Mouse (Mus musculus) intestine, embryonic 16.5 days (tissue): Measurements from ENCODE around the gene Msrb3. TPM values are rescaled to one million over a fixed set of nuclear protein-coding genes. Genes with fewer than 3 reads are reported as not detected.

Experiments used
- ATAC-seq: fragments of 200-750 bp; cut with Nextera tagmentation; 2 replicates; pipeline ENCODE4 v1.8.0; 2017; ENCODE audit warnings: moderate TSS enrichment, moderate library complexity
- H3K27ac ChIP-seq: fragments of 300-500 bp; sonication (generic); 2 replicates; pipeline ENCODE4 v1.5.1; 2014; ENCODE audit warnings: mild to moderate bottlenecking, low read length
- H3K27me3 ChIP-seq: fragments of 300-500 bp; sonication (generic); replicated peaks from 2 replicates; pipeline ENCODE4 v1.6.1; 2014; ENCODE audit warnings: low read length, control low read depth, mixed read lengths; ENCODE audit not compliant: control insufficient read depth, insufficient read depth
- H3K36me3 ChIP-seq: fragments of 300-500 bp; sonication (generic); 2 replicates; pipeline ENCODE4 v1.6.1; 2014; ENCODE audit warnings: low read length, control low read depth; ENCODE audit not compliant: control insufficient read depth, insufficient read depth
- H3K4me1 ChIP-seq: fragments of 300-500 bp; sonication (generic); 2 replicates; pipeline ENCODE4 v1.6.1; 2014; ENCODE audit warnings: low read length, control low read depth, mixed read lengths; ENCODE audit not compliant: control insufficient read depth, insufficient read depth
- H3K4me2 ChIP-seq: fragments of 300-500 bp; sonication (generic); 2 replicates; pipeline ENCODE4 v1.6.1; 2014; ENCODE audit warnings: low read depth, low read length, control low read depth
- H3K4me3 ChIP-seq: fragments of 300-500 bp; sonication (generic); 2 replicates; pipeline ENCODE4 v1.5.1; 2014; ENCODE audit warnings: mild to moderate bottlenecking, low read length
- H3K9ac ChIP-seq: fragments of 300-500 bp; sonication (generic); 2 replicates; pipeline ENCODE4 v1.6.1; 2014; ENCODE audit warnings: low read depth, low read length
- H3K9me3 ChIP-seq: fragments of 300-500 bp; sonication (generic); 2 replicates; pipeline ENCODE4 v1.6.1; 2016; ENCODE audit warnings: low read length, control low read depth; ENCODE audit not compliant: control insufficient read depth
- WGBS: fragments of 180-500 bp; shearing (Covaris S2); extraction: QIAGEN DNeasy Blood & Tissue Kit; methylation state at CpG from one replicate; pipeline ENCODE4 v1.1.7; 2014; 5-methylcytosine and 5-hydroxymethylcytosine counted together
- polyA plus RNA-seq: library from polyadenylated mRNA; unstranded; fragments of >200 nt; fragmentation: Nextera tagmentation; extraction: Ambion mirVana; gene quantifications from 2 replicates; pipeline ENCODE4 v1.2.1, GENCODE M21; 2015

Gene Msrb3
- polyA plus RNA-seq, 1 experiment from 2014 or later = 14.0 TPM

DNA sequence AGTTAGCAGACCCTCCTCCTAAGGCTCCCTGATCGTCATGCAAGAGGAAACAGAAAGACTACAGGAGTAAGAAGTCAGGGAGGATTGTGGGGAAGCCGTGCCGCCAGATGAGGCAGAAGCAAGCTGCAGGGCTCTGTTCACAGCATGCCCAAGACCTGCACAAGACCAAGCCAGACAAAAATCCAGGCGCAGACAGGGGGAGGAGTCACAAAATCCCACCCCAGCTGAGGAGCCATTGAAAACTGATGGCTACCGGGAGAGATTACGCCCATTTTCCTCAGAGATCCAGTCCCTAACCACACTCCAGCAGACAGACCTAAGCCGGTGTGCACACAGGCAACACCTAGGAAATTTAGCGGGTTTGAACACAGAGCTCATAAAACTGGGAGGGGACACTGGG is 10.4 kb downstream of the Msrb3 start:
- Histone ChIP-seq H3K27ac (no peak overlapping the region), H3K27me3 (no peaks in the 10 kb centered on the region), H3K4me3 (no peak overlapping the region), H3K9ac (no peak overlapping the region), H3K4me2 (no peak overlapping the region), H3K4me1 (peaks cover 8% of the 10 kb centered on the region), H3K9me3 (no peaks in the 10 kb centered on the region), H3K36me3 (no peaks in the 10 kb centered on the region)
- WGBS = 94% methylated on average over 8 of the region's 8 CpGs
- no peak for ATAC-seq

DNA sequence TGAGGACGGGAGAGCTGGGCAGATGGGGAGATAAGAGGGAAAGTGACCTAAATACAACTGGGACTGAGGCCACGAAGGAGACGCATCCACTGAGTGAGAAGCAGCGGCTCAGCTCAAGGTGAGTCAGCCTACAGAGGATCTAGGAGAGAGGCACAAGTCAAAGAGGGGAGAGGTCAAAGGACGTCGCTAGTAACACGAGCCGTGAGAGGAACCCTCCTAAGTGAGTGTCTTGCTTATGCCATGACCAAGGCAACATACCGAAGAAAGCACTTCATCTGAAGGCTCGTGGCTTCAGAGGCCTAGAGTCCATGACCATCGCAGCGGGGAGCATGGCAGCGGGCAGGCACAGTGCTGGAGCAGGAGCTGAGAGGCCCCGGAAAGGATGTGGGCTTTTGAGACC is 14.7 kb downstream of the Msrb3 start:
- Histone ChIP-seq H3K9me3 (no peaks in the 10 kb centered on the region), H3K4me3 (no peak overlapping the region), H3K4me1 (peaks cover 4% of the 10 kb centered on the region), H3K27ac (no peak overlapping the region), H3K27me3 (no peaks in the 10 kb centered on the region), H3K4me2 (no peak overlapping the region), H3K36me3 (no peaks in the 10 kb centered on the region), H3K9ac (no peak overlapping the region)
- no peak for ATAC-seq
- 92% methylated on average over 14 of the region's 14 CpGs for WGBS

DNA sequence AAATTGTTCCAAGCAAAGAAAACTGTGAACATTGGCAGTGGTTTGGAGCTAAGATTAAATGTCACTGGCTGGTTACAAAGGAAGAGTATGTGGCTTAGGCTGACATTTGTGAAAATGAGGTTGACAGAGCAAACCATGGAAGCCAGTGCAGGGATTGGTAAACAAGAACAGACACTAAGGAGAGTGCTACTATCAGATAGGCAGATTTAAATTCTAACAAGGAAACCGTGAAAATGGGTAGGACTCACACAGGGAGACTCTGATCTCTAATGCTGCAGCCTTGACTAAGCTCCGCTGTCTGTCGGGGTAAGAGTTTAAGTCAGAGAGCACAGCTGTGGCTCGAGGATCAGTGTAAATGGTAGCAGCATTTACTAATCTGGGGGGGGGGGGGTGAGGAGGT is 15.2 kb downstream of the Msrb3 start:
- Histone ChIP-seq H3K4me1 (peaks cover 4% of the 10 kb centered on the region), H3K4me3 (no peak overlapping the region), H3K9ac (no peak overlapping the region), H3K27ac (no peak overlapping the region), H3K36me3 (no peaks in the 10 kb centered on the region), H3K27me3 (no peaks in the 10 kb centered on the region), H3K9me3 (no peaks in the 10 kb centered on the region), H3K4me2 (no peak overlapping the region)
- WGBS = 64% methylated on average over 4 of the region's 4 CpGs
- ATAC-seq = no peak

DNA sequence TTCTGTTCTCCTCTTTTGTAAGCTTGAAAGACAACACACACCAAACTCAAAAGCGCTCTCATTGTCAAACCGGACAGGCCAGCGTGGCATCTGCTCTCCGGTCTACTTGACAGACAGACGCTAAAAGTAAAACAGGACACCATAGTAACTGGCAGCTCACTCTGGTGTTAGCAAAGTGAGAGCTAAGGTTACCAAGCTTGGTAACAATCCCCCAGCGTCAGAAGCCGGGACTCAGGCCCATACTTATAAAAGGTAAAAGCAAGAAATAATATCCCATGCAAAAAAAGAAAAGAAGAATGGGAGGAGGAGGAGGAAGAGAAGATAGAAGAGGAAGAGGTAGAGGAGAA is 15.9 kb downstream of the Msrb3 start:
- H3K4me1 ChIP-seq = peaks cover 4% of the 10 kb centered on the region
- 12% methylated on average over 7 of the region's 7 CpGs for WGBS
- no peaks in the 10 kb centered on the region for H3K9me3 ChIP-seq
- no peak for ATAC-seq
- no peaks in the 10 kb centered on the region for H3K36me3 ChIP-seq
- H3K27ac ChIP-seq = peak overlapping the region; percentile 69
- peak overlapping the region; percentile 57 for H3K4me2 ChIP-seq
- H3K9ac ChIP-seq = peak overlapping the region; percentile 45; the same call in 1 of the 2 replicates
- H3K4me3 ChIP-seq = peak overlapping the region; percentile 34
- H3K27me3 ChIP-seq = no peaks in the 10 kb centered on the region

DNA sequence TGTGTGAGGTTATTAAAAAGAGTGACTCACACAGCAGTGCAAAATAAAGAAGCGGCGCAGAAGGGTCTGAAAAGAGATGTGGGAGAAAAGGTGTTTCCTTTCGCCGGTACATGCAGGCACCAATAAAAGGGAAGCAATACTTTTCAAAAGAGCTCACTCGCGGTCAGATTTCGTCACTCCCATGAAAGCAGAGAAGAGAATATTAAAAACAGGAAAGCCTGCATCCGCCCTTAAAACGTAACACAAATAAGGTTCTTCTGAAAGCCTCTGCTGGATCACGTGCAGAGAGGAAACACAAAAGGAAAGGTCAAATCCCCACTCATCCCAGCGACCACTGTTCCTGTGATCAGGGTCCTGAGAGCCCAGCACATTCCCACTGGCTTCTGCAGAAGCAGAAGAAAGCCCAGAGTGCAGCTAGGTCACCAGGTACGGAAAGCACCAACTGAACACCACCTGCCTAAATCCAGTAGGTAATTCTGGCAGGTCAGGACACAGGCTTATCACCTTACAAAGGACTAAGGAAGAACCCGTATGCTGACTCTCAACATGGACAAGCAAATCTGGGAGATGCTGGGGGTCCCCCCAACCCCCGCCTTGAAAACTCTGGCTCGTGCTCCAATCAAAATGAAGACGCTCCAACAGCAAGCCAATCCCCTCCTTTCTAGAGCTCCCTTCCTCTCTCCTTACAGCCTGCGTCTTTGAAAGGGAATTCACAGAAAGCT is 16.4 kb downstream of the Msrb3 start:
- WGBS = 25% methylated on average over 17 of the region's 17 CpGs
- Histone ChIP-seq H3K9ac (peak overlapping the region; percentile 45; the same call in 1 of the 2 replicates), H3K36me3 (no peaks in the 10 kb centered on the region), H3K27ac (peak overlapping the region; percentile 69), H3K4me3 (peak overlapping the region; percentile 34), H3K4me1 (peaks cover 4% of the 10 kb centered on the region), H3K9me3 (no peaks in the 10 kb centered on the region), H3K27me3 (no peaks in the 10 kb centered on the region), H3K4me2 (peak overlapping the region; percentile 57)
- peak; percentile 74; the same call in 1 of the 2 replicates for ATAC-seq

DNA sequence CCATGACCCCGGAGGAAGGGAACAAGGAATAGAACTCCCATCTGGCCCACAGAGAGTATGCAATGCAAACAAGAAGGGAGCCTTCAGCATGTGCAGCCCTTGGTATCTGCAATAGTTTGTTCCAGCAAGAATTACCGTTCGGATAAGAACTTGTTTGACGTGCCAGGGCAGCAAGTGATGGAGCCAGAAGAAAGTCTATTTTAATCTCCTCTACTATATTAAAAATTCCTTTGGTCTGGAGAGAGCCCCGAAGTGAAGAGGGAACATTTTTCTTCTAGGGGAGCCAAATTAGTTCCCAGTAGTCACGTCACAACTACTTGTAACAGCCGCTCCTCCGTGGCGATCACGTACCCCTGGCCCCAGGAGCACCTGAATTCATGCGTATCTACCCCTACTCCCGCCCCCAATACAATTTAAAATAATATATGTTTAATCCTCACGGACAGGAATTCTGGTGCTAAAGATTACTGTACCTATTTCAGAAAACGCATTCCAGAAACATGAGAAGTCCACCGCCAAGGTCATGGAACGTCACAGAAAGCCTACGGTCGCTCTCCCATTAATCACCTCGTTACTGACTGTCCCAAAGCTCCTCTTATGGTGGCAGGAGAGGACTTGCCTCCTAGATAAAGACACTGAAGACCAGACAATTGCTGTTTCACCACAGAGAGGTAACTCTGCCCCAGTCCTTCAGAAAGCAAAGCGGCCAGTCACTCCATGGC is 22.2 kb downstream of the Msrb3 start:
- no peaks in the 10 kb centered on the region for H3K27me3 ChIP-seq
- H3K36me3 ChIP-seq = no peaks in the 10 kb centered on the region
- H3K27ac ChIP-seq = peak overlapping the region; percentile 38; the same call in 1 of the 2 replicates
- peak overlapping the region; percentile 30 for H3K4me2 ChIP-seq
- ATAC-seq = peak; percentile 4; the same call in 1 of the 2 replicates
- H3K4me1 ChIP-seq = peaks cover 27% of the 10 kb centered on the region
- H3K9me3 ChIP-seq = no peaks in the 10 kb centered on the region
- WGBS = 63% methylated on average over 20 of the region's 20 CpGs
- H3K9ac ChIP-seq = no peak overlapping the region
- H3K4me3 ChIP-seq = peak overlapping the region; percentile 2; the same call in 1 of the 2 replicates

DNA sequence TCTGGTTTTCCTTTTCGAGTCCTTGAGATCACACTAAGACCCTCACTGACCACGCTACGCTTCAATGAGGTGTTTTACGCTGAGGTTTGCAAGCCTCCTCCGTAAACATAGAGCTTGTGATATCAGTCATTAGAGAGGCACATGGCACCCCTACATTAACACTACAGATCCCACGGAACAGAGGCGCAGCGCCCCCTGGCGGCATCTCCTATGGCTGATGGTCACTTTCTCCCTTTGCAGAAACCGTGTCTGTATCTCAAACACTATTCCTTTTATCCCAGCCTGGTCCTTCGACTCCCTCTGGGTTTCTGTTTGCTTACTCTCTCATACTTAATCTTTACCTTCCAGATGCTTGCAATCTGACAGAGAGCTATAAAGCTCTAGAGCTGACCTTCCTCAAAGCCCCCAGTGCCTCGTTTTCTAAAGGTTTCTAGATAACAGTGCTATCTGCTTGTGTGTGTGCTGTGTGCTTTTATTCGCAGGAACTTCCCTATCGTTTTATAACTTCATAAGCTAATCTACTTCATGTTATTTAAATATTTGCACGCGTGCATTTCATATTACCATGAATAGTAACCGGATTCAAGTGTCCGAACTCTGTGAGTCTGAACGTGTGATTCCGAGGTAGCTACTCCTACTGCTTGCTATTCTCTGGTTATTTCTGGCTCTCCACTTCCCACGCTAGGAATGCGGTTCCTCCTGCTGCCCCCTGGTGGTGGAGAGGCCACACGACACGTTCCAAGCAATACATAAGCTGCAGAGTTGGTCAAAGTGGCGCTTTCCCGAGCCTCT is 23.0 kb downstream of the Msrb3 start:
- no peak overlapping the region for H3K9ac ChIP-seq
- H3K4me3 ChIP-seq = peak overlapping the region; percentile 17
- peak overlapping the region; percentile 40 for H3K27ac ChIP-seq
- WGBS = 15% methylated on average over 26 of the region's 26 CpGs
- no peaks in the 10 kb centered on the region for H3K36me3 ChIP-seq
- ATAC-seq = peak; percentile 75
- peak overlapping the region; percentile 42 for H3K4me2 ChIP-seq
- H3K9me3 ChIP-seq = no peaks in the 10 kb centered on the region
- no peaks in the 10 kb centered on the region for H3K27me3 ChIP-seq
- peaks cover 27% of the 10 kb centered on the region for H3K4me1 ChIP-seq

DNA sequence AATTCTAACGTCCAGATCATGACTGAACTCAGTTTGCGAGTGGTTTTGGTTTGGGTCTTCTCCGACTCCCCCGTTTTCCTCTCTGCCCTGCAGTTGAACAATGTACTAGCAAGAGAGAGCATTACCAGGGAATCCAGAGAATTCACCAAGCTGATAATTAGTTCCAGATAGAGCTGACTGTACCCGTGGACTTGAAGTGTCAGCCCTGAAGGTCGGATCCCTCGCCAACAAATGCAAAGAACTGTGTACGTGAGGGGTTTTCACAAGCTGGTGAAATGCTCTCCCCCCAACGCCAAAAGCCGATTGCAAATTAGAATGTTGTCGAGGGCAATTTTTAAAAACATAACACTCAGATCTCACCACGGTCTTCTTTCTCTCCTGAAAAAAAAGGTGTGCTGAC is 24.6 kb downstream of the Msrb3 start:
- no peaks in the 10 kb centered on the region for H3K36me3 ChIP-seq
- peak overlapping the region; percentile 27; the same call in 1 of the 2 replicates for H3K27ac ChIP-seq
- WGBS = 74% methylated on average over 12 of the region's 12 CpGs
- ATAC-seq = no peak
- no peaks in the 10 kb centered on the region for H3K27me3 ChIP-seq
- H3K4me2 ChIP-seq = no peak overlapping the region
- no peak overlapping the region for H3K4me3 ChIP-seq
- H3K9ac ChIP-seq = no peak overlapping the region
- H3K9me3 ChIP-seq = no peaks in the 10 kb centered on the region
- peaks cover 27% of the 10 kb centered on the region for H3K4me1 ChIP-seq

DNA sequence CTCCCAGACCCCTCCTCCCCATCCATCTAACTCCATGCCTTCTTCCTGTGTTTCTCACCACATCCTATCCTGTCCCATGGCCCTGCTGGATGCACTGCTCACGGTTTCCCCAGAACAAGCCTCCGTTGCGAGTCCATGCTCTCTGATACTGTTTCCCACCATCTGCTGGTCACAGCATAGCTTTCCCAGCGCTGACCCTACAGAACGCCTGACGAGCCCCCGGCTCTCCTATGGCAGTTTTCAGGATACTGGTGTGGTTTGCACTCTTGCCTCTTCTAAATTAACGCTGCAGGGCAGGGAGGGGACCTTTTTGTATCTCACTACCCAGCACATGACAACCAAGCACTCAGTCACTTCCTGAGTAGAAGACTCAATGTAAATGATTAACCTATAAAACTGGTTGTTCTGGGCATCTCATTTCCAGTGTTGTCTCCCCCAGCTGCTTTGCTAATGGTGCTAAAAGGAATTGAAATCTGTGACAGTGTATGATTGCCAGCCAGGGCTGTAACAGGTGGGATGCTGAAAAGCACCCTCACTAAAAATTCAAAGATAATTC is 25.2 kb downstream of the Msrb3 start:
- peaks cover 27% of the 10 kb centered on the region for H3K4me1 ChIP-seq
- H3K4me2 ChIP-seq = peak overlapping the region; percentile 56
- H3K9ac ChIP-seq = peak overlapping the region; percentile 41; the same call in 1 of the 2 replicates
- H3K4me3 ChIP-seq = peak overlapping the region; percentile 37
- ATAC-seq = peak; percentile 60
- peak overlapping the region; percentile 47; the same call in 1 of the 2 replicates for H3K27ac ChIP-seq
- no peaks in the 10 kb centered on the region for H3K27me3 ChIP-seq
- WGBS = 48% methylated on average over 8 of the region's 8 CpGs
- no peaks in the 10 kb centered on the region for H3K36me3 ChIP-seq
- no peaks in the 10 kb centered on the region for H3K9me3 ChIP-seq
